Mouse (Mus musculus) ES-E14 (cell line): ENCODE results near the gene Rsph10b. TPM values are rescaled to one million over a fixed set of nuclear protein-coding genes. Genes with fewer than 3 reads are reported as not detected.

Source experiments
- DNase-seq: peaks from one replicate; pipeline ENCODE4 v3.0.0-alpha.2; 2013; ENCODE audit warnings: low read depth, low spot score
- H3K27ac ChIP-seq: 2 replicates; pipeline ENCODE4 v1.5.1; 2012; ENCODE audit warnings: low read depth, mild to moderate bottlenecking, low read length, moderate library complexity, mixed read lengths; ENCODE audit not compliant: poor library complexity, insufficient read depth, severe bottlenecking
- H3K36me3 ChIP-seq: 2 replicates; pipeline ENCODE4 v1.6.1; 2012; ENCODE audit warnings: mild to moderate bottlenecking, low read length, moderate library complexity, mixed read lengths; ENCODE audit not compliant: control insufficient read depth, poor library complexity, insufficient read depth, severe bottlenecking
- H3K4me1 ChIP-seq, 2 experiments: fragments of 150-350 bp in 1 of 2; sonication (generic) in 1 of 2; 2 replicates each; pipeline ENCODE4 v1.6.1; 2012; ENCODE audit warnings: low read length in 2 of 2, mild to moderate bottlenecking in 1 of 2, mixed read lengths in 1 of 2; ENCODE audit not compliant: control insufficient read depth in 2 of 2, insufficient read depth in 2 of 2, poor library complexity in 1 of 2
- H3K4me3 ChIP-seq, 2 experiments: fragments of 150-350 bp in 1 of 2; sonication (generic) in 1 of 2; 2 replicates each; pipeline ENCODE4 v1.5.1; 2012; ENCODE audit warnings: low read length in 2 of 2, low read depth in 1 of 2, mild to moderate bottlenecking in 1 of 2, mixed read lengths in 1 of 2; ENCODE audit not compliant: insufficient read depth in 1 of 2, poor library complexity in 1 of 2, severe bottlenecking in 1 of 2
- H3K9ac ChIP-seq: 2 replicates; pipeline ENCODE4 v1.6.1; 2012; ENCODE audit warnings: low read depth, mild to moderate bottlenecking, low read length, mixed read lengths; ENCODE audit not compliant: poor library complexity, insufficient read depth, severe bottlenecking
- H3K9me3 ChIP-seq: fragments of 150-350 bp; sonication (generic); 2 replicates; pipeline ENCODE4 v1.6.1; 2012; ENCODE audit warnings: low read depth, mild to moderate bottlenecking, low read length; ENCODE audit not compliant: control insufficient read depth, insufficient read depth
- CHD2 ChIP-seq: IDR thresholded peaks from 2 replicates; pipeline ENCODE4 v1.6.1; 2014; ENCODE audit warnings: mild to moderate bottlenecking, low read depth, low read length, inconsistent platforms
- HCFC1 ChIP-seq: IDR thresholded peaks from 2 replicates; pipeline ENCODE4 v1.6.1; 2012; ENCODE audit warnings: low read length, inconsistent platforms, borderline replicate concordance; ENCODE audit not compliant: insufficient read depth
- MAFK ChIP-seq: IDR thresholded peaks from 2 replicates; pipeline ENCODE4 v1.6.1; 2014; ENCODE audit warnings: mild to moderate bottlenecking, low read depth, low read length, inconsistent platforms; ENCODE audit not compliant: insufficient read depth
- ZC3H11A ChIP-seq: IDR thresholded peaks from 2 replicates; pipeline ENCODE4 v1.6.1; 2012; ENCODE audit warnings: low read depth, mild to moderate bottlenecking, inconsistent platforms, low read length, borderline replicate concordance
- ZNF384 ChIP-seq: IDR thresholded peaks from 2 replicates; pipeline ENCODE4 v1.6.1; 2012; ENCODE audit warnings: low read depth, low read length, inconsistent platforms
- in situ Hi-C, 2 experiments: fragments of 600-800 bp; cut with MboI; formaldehyde crosslinking; loops; one replicate each; pipeline ENCODE4 v1.15.1; 2025; ENCODE audit warnings: low sequenced_read_pairs in 2 of 2, inconsistent platforms in 1 of 2; ENCODE audit not compliant: unreplicated experiment in 2 of 2
- total RNA-seq: library from RNA; depleted of rRNA; stranded (reverse); fragments of 300-350 nt; gene quantifications from 2 replicates; pipeline ENCODE4 v1.2.3, GENCODE M21; 2012

The Rsph10b gene
- total RNA-seq, 1 experiment: 0.13 TPM

DNA sequence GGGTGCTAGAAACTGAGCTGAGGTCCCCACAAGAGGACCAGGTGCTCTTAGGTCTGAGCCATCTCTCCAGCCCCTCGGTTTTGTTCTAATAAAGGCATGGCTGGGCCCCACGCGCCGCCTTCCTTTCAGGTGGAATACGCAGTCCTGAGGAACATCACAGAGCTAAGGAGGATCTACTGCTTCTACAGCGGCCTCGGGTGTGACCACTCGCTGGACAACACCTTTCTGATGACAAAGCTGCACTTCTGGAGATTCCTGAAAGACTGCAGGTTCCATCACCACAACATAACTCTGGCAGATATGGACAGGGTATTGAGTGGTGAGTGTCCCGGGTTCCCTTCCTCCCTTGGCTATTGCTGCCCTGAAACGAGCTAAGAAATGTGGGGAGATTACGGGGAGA is 26.7 kb downstream of the Rsph10b start:
- Histone ChIP-seq H3K27ac (no peak overlapping the region), H3K9ac (no peak overlapping the region), H3K4me1 (no peaks in the 10 kb centered on the region), H3K36me3 (no peaks in the 10 kb centered on the region), H3K4me3 (no peak overlapping the region), H3K9me3 (no peaks in the 10 kb centered on the region)
- no peak for DNase-seq
- no peak for TF ChIP-seq HCFC1
- no peak for TF ChIP-seq ZC3H11A
- no peak for TF ChIP-seq CHD2
- no peak for TF ChIP-seq MAFK
- TF ChIP-seq ZNF384: no peak
- in situ Hi-C loops: no loop called here

DNA sequence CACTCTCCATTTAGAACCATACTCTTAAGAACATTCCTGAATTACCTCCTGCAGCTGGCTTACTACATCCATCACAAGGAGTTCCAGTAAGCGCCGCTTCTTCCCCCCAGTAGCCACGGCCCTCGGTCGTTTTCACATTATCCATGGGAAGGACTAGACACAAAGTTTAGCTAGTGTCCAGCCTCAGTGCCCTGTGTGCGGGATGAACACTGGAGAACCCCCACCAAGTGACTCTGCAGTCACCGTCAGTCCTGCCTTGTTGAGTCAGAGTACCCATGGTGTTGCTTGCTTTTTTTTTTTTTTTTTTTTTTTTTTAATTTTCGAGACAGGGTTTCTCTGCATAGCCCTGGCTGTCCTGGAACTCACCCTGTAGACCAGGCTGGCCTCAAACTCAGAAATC is 28.3 kb downstream of the Rsph10b start:
- no peak for DNase-seq
- no peak for TF ChIP-seq ZNF384
- no peak for TF ChIP-seq CHD2
- TF ChIP-seq ZC3H11A: no peak
- TF ChIP-seq HCFC1: no peak
- TF ChIP-seq MAFK: no peak
- Histone ChIP-seq H3K4me3 (no peak overlapping the region), H3K9me3 (no peaks in the 10 kb centered on the region), H3K36me3 (no peaks in the 10 kb centered on the region), H3K9ac (no peak overlapping the region), H3K4me1 (no peaks in the 10 kb centered on the region), H3K27ac (no peak overlapping the region)
- in situ Hi-C loops: no loop called here

DNA sequence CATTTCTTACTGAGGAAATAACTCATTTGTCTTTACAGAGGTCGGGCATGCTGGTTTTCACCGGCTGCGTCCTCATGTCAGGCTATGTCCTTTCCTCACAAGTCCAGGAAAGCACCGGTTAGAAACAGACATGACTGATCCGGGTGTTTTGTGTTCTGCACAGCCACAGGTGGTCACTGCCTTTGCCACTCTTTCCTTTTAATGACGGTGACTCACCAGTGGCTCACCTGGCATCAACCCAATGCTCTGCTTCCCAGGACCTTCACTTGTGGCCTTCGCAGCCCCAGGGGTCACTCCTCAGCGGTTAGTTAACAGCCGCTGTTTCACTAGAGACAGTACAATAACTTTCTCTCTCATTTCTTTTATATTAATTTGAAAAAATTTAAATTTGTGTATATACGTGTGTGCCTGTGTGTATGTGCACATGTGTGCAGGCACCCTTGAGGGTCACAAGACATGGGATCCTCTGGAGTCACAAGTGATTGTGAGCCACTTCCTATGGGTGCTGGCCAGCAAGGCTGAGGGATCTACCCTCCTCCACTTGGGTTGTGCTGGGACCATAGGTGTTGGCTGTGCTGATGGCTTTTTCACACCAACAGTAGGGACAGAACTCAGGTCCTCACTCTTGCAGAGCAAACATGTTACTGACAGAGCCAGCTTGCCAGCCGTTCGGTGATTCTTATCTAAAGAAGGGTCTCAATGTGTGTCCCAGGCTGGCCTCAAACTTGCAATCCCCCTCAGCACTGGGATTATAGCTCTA is 32.9 kb downstream of the Rsph10b start:
- no peaks in the 10 kb centered on the region for H3K9me3 ChIP-seq
- no peak overlapping the region for H3K27ac ChIP-seq
- H3K36me3 ChIP-seq: no peaks in the 10 kb centered on the region
- no peak for DNase-seq
- no peak for TF ChIP-seq HCFC1
- no peak for TF ChIP-seq ZC3H11A
- no peak for TF ChIP-seq MAFK
- no peak for TF ChIP-seq CHD2
- TF ChIP-seq ZNF384: no peak
- no peak overlapping the region for H3K9ac ChIP-seq
- in situ Hi-C loops: no loop called here
- H3K4me3 ChIP-seq: no peak overlapping the region
- H3K4me1 ChIP-seq: no peaks in the 10 kb centered on the region

DNA sequence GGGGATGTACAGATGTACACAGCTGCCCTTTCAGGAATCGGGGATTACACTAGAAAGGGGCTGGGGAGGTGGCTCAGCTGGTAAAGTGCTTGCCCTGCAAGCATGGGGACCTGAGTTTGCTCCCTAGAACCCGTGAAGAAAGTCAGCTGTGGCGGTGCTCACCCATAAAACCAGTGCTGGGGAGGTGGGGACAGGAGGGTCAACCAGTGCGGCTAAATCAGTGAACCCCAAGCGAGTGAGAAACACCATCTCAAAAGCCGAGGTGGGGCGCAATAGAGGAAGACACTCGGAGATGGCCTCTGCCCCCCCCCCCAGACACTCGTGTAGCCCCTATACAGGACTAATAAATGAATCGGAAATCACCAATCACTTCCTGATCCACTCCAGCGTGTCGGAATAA is 33.8 kb downstream of the Rsph10b start:
- no peak overlapping the region for H3K9ac ChIP-seq
- H3K36me3 ChIP-seq: no peaks in the 10 kb centered on the region
- in situ Hi-C loops: no loop called here
- no peak overlapping the region for H3K27ac ChIP-seq
- no peak for DNase-seq
- no peaks in the 10 kb centered on the region for H3K4me1 ChIP-seq
- no peaks in the 10 kb centered on the region for H3K9me3 ChIP-seq
- no peak overlapping the region for H3K4me3 ChIP-seq
- TF ChIP-seq HCFC1 (no peak), ZC3H11A (no peak), ZNF384 (no peak), CHD2 (no peak)
